Mouse (Mus musculus) forebrain, embryonic 14.5 days (tissue): ENCODE measurements around the gene Tvp23b. TPM values are rescaled to one million over a fixed set of nuclear protein-coding genes. Genes with fewer than 3 reads are reported as not detected.

ENCODE experiments used
- ATAC-seq: fragments of 200-750 bp; cut with Nextera tagmentation; 2 replicates; pipeline ENCODE4 v1.8.0; 2017; ENCODE audit warnings: mild to moderate bottlenecking, moderate library complexity
- DNase-seq: peaks from one replicate; pipeline ENCODE4 v3.0.0-alpha.2; 2015; ENCODE audit warnings: low spot score
- H3K27ac ChIP-seq: fragments of 300-500 bp; sonication (generic); 2 replicates; pipeline ENCODE4 v1.5.1; 2014; ENCODE audit warnings: low read depth, mild to moderate bottlenecking, control low read depth, low read length, moderate library complexity
- H3K27me3 ChIP-seq: fragments of 300-500 bp; sonication (generic); replicated peaks from 2 replicates; pipeline ENCODE4 v1.6.1; 2014; ENCODE audit warnings: low read length, control low read depth, mixed read lengths; ENCODE audit not compliant: control insufficient read depth, insufficient read depth
- H3K36me3 ChIP-seq: fragments of 300-500 bp; sonication (generic); 2 replicates; pipeline ENCODE4 v1.6.1; 2014; ENCODE audit warnings: low read length, control low read depth; ENCODE audit not compliant: control insufficient read depth, insufficient read depth
- H3K4me1 ChIP-seq: fragments of 300-500 bp; sonication (generic); 2 replicates; pipeline ENCODE4 v1.6.1; 2014; ENCODE audit warnings: antibody characterized with exemption, low read length, control low read depth; ENCODE audit not compliant: control insufficient read depth, insufficient read depth
- H3K4me2 ChIP-seq: fragments of 300-500 bp; sonication (generic); 2 replicates; pipeline ENCODE4 v1.6.1; 2014; ENCODE audit warnings: mild to moderate bottlenecking, control low read depth, low read length
- H3K4me3 ChIP-seq: fragments of 300-500 bp; sonication (generic); 2 replicates; pipeline ENCODE4 v1.5.1; 2014; ENCODE audit warnings: low read depth, low read length, control low read depth
- H3K9ac ChIP-seq: fragments of 300-500 bp; sonication (generic); 2 replicates; pipeline ENCODE4 v1.6.1; 2014; ENCODE audit warnings: mild to moderate bottlenecking, low read length, control low read depth, moderate library complexity
- H3K9me3 ChIP-seq: fragments of 300-500 bp; sonication (generic); replicated peaks from 2 replicates; pipeline ENCODE4 v1.6.1; 2016; ENCODE audit warnings: low read length, control low read depth, mixed read lengths; ENCODE audit not compliant: control insufficient read depth
- WGBS: fragments of 180-500 bp; shearing (Covaris S2); extraction: QIAGEN DNeasy Blood & Tissue Kit; methylation state at CpG from one replicate; pipeline ENCODE4 v1.1.7; 2014; 5-methylcytosine and 5-hydroxymethylcytosine counted together
- polyA plus RNA-seq: library from polyadenylated mRNA; unstranded; fragments of >200 nt; fragmentation: Nextera tagmentation; extraction: Ambion mirVana; gene quantifications from 2 replicates; pipeline ENCODE4 v1.2.1, GENCODE M21; 2014

Tvp23b gene
- polyA plus RNA-seq, result 55.7 and 61.1 TPM in 2 replicates

DNA sequence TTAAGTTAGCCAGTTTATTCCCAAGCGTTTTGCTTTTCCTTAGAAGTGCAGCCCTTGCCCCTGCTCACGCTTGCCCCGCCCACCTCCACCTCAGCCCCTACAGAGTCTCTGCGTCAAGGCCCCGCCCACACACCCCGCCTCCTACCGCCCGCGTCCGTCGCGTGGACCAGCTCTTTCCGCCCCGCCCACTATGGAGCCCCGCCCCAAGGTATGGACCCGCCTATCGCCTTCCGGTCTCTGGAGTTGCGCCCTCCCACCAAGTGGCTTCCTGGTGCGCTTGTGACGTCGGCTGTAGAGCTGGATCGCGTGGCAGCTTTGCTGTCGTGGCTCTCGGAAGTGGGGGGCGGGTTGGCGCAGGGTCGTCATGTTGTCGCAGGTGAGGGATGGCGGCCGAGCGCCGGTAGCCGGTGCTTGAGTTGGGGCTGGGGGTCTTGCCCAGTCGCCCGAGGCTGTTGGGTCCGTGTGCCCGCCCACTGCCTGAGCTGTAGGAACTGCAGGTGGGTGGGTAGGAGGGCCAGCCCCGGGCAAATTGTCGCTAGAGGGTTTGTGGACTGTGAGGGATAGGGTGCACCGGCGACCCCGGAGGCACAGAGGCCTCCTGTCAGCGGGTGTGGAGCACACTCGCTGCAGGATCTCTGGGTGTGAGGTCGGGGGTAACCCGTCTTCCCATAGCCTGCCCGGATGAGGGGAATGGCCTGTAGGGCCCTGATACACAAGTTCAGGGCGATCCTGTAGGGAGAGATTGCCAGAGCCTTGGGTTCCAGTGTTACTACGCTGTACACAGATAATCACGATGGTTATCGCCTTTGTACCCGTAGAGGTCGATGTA lies at the start of gene Tvp23b:
Gene Tvp23b (plus strand): TSS at position 236 of the 829 bp plus-strand sequence.
- Histone ChIP-seq H3K9me3 (no peaks in the 10 kb centered on the region), H3K4me3 (peak within 1 kb of the TSS; percentile 67), H3K4me2 (peak within 1 kb of the TSS; percentile 68), H3K4me1 (no peaks in the 10 kb centered on the region), H3K9ac (peak within 1 kb of the TSS; percentile 84), H3K27ac (peak within 1 kb of the TSS; percentile 76), H3K36me3 (0 out of 2 replicates have a peak, but pooled peaks cover 7% of the 10 kb centered on the region), H3K27me3 (no peaks in the 10 kb centered on the region)
- ATAC-seq (peak; percentile 98), DNase-seq (peak; percentile 99)
- 2% methylated on average over 55 of the region's 55 CpGs for WGBS

- Histone ChIP-seq H3K36me3 (no peaks in the 10 kb centered on the region), H3K9ac (no peak overlapping the region), H3K9me3 (no peaks in the 10 kb centered on the region), H3K27me3 (no peaks in the 10 kb centered on the region), H3K4me3 (no peak overlapping the region), H3K4me1 (no peaks in the 10 kb centered on the region), H3K27ac (no peak overlapping the region), H3K4me2 (no peak overlapping the region)
- 88% methylated on average over 2 of the region's 2 CpGs for WGBS
- no peak for ATAC-seq
- no peak for DNase-seq
These were observed 48.9 kb upstream of the Tvp23b start for GRCm38 (mm10) chr11:62830387-62830786.

DNA sequence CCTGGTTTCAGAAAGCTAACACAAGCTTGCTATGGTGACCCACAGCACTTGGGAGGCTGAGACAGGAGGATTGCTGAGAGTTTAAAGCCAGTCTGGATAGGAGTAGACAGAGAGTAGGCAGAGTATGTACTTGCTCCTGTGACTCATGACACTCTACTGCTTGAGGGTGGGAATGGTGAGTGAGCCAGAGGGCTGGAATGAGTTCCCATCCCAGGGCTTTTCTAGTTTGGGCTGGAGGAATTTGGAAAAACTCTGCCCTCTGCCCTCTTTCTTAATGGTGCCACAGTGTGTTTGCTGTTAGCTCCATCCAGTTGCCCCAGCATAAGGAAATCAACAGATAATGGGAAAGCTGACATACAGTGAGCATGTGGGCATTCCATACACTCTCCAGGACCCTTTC lies 47.3 kb upstream of the Tvp23b start:
- Histone ChIP-seq H3K9me3 (no peaks in the 10 kb centered on the region), H3K36me3 (no peaks in the 10 kb centered on the region), H3K27me3 (no peaks in the 10 kb centered on the region), H3K4me2 (no peak overlapping the region), H3K27ac (no peak overlapping the region), H3K4me3 (no peak overlapping the region), H3K9ac (no peak overlapping the region), H3K4me1 (no peaks in the 10 kb centered on the region)
- ATAC-seq (no peak), DNase-seq (no peak)

GRCm38 (mm10) chr11:62844562-62844961 lies 34.7 kb upstream of the Tvp23b start:
- Histone ChIP-seq H3K27me3 (no peaks in the 10 kb centered on the region), H3K27ac (no peak overlapping the region), H3K4me3 (no peak overlapping the region), H3K9ac (no peak overlapping the region), H3K4me1 (no peaks in the 10 kb centered on the region), H3K9me3 (no peaks in the 10 kb centered on the region), H3K36me3 (no peaks in the 10 kb centered on the region), H3K4me2 (no peak overlapping the region)
- no peak for ATAC-seq
- no peak for DNase-seq
- 86% methylated on average over 5 of the region's 5 CpGs for WGBS

DNA sequence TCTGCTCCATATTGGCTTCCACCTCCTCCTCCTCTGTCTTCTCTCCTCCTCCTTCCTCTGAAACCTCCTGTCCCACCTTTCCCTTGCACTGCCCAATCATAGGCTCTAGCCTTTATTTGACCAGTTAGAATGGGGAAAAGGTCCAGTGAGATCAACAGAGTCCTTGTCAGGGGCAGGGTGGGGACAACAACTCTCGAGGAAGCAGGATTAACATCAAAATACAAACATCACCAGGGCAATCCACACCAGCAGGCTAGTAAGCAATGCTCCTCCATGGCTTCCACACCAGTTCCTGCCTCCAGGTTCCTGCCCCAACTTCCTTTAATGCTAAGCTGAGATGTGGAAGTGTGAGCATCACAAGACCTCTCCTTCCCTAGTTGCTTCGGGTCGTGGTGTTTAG lies 33.5 kb upstream of the Tvp23b start:
- ATAC-seq (no peak), DNase-seq (no peak)
- H3K9me3 ChIP-seq, result no peaks in the 10 kb centered on the region
- no peak overlapping the region for H3K4me2 ChIP-seq
- no peaks in the 10 kb centered on the region for H3K27me3 ChIP-seq
- H3K4me3 ChIP-seq, result no peak overlapping the region
- H3K36me3 ChIP-seq, result no peaks in the 10 kb centered on the region
- no peak overlapping the region for H3K9ac ChIP-seq
- 76% methylated on average over 3 of the region's 3 CpGs for WGBS
- H3K4me1 ChIP-seq, result no peaks in the 10 kb centered on the region
- H3K27ac ChIP-seq, result no peak overlapping the region

DNA sequence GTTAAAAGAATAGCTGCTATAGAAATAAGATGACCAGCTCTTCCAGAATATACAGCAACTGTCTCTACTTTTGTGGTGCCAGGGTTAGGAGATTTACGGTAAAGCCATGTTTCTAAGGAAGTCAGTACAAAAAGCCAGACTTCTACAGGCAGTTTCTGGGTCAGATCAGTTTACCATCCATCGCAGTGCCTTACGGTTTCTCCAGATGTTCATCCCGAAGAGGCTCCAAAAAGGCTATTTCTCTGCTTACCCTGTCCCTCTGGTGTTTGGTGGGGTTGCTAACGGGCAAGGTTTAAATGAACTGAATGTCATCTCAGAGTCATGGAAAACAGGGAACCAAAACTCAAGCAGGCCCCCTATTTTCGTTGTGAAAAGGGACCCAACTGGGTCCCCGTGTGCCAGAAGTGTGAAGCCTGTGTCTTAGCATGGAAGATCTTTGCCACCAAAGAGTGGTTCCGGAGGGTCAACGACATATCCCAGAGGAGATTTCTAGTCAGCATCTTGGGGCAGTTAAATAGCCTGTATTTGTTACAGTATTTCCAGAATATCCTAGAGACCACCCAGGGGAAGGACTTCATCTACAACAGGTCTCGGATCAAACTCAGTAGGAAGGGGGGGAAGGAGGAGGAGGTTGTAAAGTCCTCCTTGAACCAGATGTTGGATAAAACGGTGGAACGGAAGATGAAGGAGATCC lies 32.1 kb upstream of the Tvp23b start, which contains the start of gene Fbxw10:
Gene Fbxw10 (plus strand): TSS at position 109 of the 694 bp plus-strand sequence.
- DNase-seq, result peak; percentile 70

DNA sequence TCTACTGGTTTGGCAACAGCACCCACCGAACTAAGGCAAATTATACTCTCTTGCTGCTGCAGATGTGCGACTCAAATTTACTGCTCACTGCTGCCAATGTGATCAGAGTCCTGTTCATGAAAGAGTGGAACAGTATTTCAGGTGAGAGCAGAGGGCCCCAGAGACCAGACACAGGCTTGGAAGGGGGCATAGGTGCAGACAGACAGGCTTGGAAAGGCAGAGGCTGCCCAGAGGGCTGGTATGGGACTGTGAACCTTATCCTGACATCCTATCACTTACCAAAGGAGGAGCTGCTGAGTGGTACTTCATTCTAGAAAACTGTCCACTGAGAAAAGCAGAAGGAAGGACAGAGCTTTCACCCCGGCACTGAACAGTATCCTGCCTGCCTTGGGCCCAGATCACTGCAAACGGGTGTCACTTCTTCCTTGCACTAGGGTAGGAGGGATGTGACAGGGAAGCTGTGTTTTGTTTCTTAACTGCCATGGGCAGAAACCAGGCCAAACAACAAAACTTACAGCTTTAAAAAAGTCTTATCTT lies 31.5 kb upstream of the Tvp23b start:
- Histone ChIP-seq H3K9me3 (no peaks in the 10 kb centered on the region), H3K9ac (no peak overlapping the region), H3K27ac (no peak overlapping the region), H3K4me2 (no peak overlapping the region), H3K27me3 (no peaks in the 10 kb centered on the region), H3K4me1 (no peaks in the 10 kb centered on the region), H3K4me3 (no peak overlapping the region), H3K36me3 (no peaks in the 10 kb centered on the region)
- no peak for ATAC-seq
- 68% methylated on average over 4 of the region's 4 CpGs for WGBS
- no peak for DNase-seq

More for the DNA sequence above, 32.1 kb upstream of the Tvp23b start, which contains the start of gene Fbxw10:
- peak within 1 kb of the TSS; percentile 32; the same call in 1 of the 2 replicates for H3K4me2 ChIP-seq
- no peaks in the 10 kb centered on the region for H3K9me3 ChIP-seq
- 31% methylated on average over 12 of the region's 12 CpGs for WGBS
- no peak for ATAC-seq
- H3K27ac ChIP-seq, result no peak within 1 kb of the TSS
- H3K27me3 ChIP-seq, result no peaks in the 10 kb centered on the region
- H3K4me3 ChIP-seq, result no peak within 1 kb of the TSS
- H3K4me1 ChIP-seq, result no peaks in the 10 kb centered on the region
- H3K36me3 ChIP-seq, result no peaks in the 10 kb centered on the region
- H3K9ac ChIP-seq, result peak within 1 kb of the TSS; percentile 37; the same call in 1 of the 2 replicates

DNA sequence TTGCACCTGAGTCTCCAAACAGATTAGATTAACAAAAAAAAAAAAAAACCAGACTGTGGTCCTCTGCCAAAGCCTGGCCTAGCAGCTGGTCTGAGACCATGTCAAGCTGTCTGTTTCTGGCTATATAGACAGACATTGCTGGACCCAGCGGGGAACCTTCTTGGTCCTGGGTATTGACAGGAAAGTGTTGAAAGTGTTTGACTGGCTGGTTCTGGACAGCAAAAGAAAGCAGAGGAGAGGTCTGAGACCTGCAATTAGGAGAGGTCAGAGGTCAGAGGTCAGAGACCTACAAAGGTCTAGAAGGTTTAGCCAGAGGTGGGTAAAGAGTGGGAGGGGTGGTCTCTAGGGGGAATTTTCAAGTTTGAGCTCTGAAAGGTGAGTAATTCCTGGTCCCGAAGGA lies 31.0 kb upstream of the Tvp23b start:
- no peak for DNase-seq

More for the DNA sequence above, 31.0 kb upstream of the Tvp23b start:
- no peaks in the 10 kb centered on the region for H3K4me1 ChIP-seq
- 38% methylated on average over 2 of the region's 2 CpGs for WGBS
- H3K4me2 ChIP-seq, result no peak overlapping the region
- no peak overlapping the region for H3K27ac ChIP-seq
- H3K9ac ChIP-seq, result no peak overlapping the region
- no peaks in the 10 kb centered on the region for H3K27me3 ChIP-seq
- no peaks in the 10 kb centered on the region for H3K9me3 ChIP-seq
- no peaks in the 10 kb centered on the region for H3K36me3 ChIP-seq
- ATAC-seq, result no peak
- no peak overlapping the region for H3K4me3 ChIP-seq
